Mouse (Mus musculus) spleen, adult 2 months (tissue): ENCODE results near the gene Spink2.

Source experiments
- CTCF ChIP-seq: fragments of 200-500 bp; IDR thresholded peaks from 2 replicates; pipeline ENCODE4 v1.5.1; 2011; ENCODE audit warnings: mild to moderate bottlenecking, inconsistent platforms; ENCODE audit not compliant: insufficient read depth, insufficient read length, insufficient replicate concordance; ENCODE audit errors: extremely low read depth
- POLR2A ChIP-seq: fragments of 200-500 bp; IDR thresholded peaks from 2 replicates; pipeline ENCODE4 v1.6.1; 2011; ENCODE audit warnings: low read depth, low read length, inconsistent platforms

DNA sequence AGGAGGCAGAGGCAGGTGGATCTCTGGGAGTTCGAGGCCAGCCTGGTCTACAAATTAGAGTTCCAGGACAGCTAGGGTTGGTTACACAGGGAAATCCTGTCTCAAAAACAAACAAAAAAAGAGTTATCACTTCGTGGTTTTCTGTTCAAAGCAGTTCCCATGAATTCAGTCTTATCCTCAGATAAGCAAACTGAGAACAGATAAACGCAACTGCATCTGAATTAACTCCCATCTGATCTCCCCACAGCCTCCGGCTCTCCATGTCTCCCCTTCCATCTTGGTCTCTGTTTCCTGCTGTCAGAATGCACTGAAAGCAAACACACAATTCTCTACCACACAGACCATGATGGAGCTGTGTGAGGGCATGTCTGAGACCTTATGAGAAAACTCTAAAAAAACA lies 10.6 kb downstream of the Spink2 start:
- no peak for TF ChIP-seq CTCF
- TF ChIP-seq POLR2A, result no peak
